Mouse (Mus musculus): ENCODE data around the gene Cd151. TPM values are rescaled to one million over a fixed set of nuclear protein-coding genes. Genes with fewer than 3 reads are reported as not detected.

Gene Cd151
- total RNA-seq, 2 experiments from 2014 or later: 30.7 to 31.4 TPM

DNA sequence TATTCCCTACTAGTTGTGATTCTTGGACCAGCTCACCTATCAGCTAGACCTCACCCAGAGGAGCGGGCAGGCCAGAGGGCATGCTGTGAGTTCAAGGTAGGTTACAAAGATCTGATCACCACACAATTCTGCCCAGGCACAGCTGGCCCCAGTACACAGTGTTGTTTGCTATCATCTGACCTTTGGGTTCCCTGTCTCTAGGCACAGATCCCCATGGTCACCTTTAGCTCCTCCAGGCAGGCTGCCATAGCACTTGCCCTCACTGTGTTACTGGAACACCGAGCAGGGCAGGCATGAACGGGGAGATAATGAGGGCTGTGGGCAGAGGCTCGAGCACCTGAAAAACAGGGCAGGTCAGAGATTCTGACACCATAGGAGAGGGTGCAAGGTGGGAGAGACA lies 50.4 kb downstream of the Cd151 start:
- intact Hi-C loops (cut with DNase I): no loop called here
- Histone ChIP-seq H3K4me3 (no peak overlapping the region), H3K27ac (no peak overlapping the region)
- no peak for TF ChIP-seq CTCF (IDR thresholded peaks at IDR 0.05)
- DNase-seq (ENCODE audit: extremely low spot score in 1 of 2, low spot score in 2 of 2): no peak

DNA sequence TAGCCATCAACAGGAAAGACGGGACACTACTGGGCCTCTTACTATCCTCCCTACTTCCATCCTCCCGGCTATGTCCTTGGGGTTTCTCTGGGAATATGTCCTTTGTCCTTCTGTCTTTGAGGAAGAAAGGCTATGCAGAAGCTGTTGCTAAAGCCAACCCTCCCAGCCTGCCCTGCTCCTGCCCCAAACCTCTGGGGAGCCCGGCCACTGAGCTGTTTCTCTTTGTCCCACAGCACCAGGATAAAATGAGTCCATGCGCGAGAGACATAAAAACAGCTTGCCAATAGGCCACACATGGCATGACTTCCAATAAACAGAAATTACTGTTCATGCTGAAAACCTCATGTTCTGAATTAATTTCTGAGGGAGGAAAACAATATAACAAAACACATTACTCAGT lies 51.1 kb downstream of the Cd151 start:
- no peak for TF ChIP-seq CTCF (IDR thresholded peaks at IDR 0.05)
- Histone ChIP-seq H3K4me3 (no peak overlapping the region), H3K27ac (no peak overlapping the region)
- DNase-seq (ENCODE audit: extremely low spot score in 1 of 2, low spot score in 2 of 2): no peak
- intact Hi-C loops (cut with DNase I): no loop called here

DNA sequence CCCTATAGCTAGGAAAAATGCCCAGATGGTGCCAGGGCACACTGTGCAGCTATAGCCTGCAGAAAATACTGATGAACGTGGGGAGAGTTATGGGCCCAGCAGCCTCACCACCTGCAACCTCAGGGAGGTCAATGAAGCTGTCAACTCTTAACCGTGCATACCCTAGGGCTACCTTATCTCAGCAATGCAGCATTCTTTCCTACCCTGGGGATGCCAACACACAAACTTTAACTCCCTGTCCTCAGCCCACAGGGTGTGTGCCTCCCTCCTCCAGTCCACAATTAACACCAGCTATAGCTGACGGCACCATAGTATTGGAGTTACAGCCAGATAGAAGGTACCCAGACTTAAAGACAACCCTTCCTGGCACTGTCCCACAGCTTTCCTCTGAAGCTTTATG lies 51.7 kb downstream of the Cd151 start:
- H3K27ac ChIP-seq: no peak overlapping the region
- TF ChIP-seq CTCF (IDR thresholded peaks at IDR 0.05): no peak
- H3K4me3 ChIP-seq: no peak overlapping the region
- intact Hi-C loops (cut with DNase I): no loop called here
- DNase-seq (ENCODE audit: extremely low spot score in 1 of 2, low spot score in 2 of 2): no peak

DNA sequence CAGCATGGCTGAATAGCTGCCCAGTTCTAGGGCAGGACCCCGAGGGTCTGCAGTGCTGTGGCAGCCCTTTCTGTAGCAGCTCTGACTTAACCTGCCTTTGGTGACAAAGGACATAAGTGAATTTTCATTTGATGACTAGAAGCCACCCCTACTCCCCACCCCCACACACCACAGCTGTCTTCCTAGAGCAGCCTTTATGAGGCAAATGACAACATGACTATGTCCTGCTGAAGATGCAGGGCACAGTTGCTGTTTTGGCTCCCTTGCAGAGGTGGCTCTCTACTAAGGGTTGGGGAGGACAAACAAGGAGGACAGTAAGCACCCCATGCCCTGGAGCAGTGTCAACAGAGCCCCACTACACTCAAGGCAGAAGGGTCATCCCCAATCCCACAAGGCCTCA lies 52.6 kb downstream of the Cd151 start:
- no peak for TF ChIP-seq CTCF (IDR thresholded peaks at IDR 0.05)
- Histone ChIP-seq H3K27ac (no peak overlapping the region), H3K4me3 (no peak overlapping the region)
- intact Hi-C loops (cut with DNase I): no loop called here
- no peak for DNase-seq (ENCODE audit: extremely low spot score in 1 of 2, low spot score in 2 of 2)

Other genes with a start within 250 kb of the Cd151 start
- 10 to 100 TPM; 70.5 to 77.2 TPM for gene Phrf1, start 238.6 kb upstream of the Cd151 start, total RNA-seq (2021)
- 1 to 10 TPM in 1 of 2 experiments, under 1 TPM in 1; 0.59 to 1.2 TPM for gene Irf7, start 200.9 kb upstream of the Cd151 start, total RNA-seq (2021)
- gene Cdhr5, start 190.6 kb upstream of the Cd151 start, total RNA-seq (2021): not detected
- not detected for gene Sct, start 188.3 kb upstream of the Cd151 start, total RNA-seq (2021)
- under 1 TPM; 0.27 to 0.44 TPM for gene Drd4, start 175.4 kb upstream of the Cd151 start, total RNA-seq (2021)
- 10 to 100 TPM; 63.1 to 63.8 TPM for gene Deaf1, start 139.7 kb upstream of the Cd151 start, total RNA-seq (2021)
- 10 to 100 TPM; 33.3 to 34.9 TPM for gene Tmem80, start 139.7 kb upstream of the Cd151 start, total RNA-seq (2021)
- gene Eps8l2, start 128.5 kb upstream of the Cd151 start, total RNA-seq (2021): 1 to 10 TPM; 3.6 to 5.3 TPM
- 10 to 100 TPM; 87.5 to 90.9 TPM for gene Taldo1, start 75.2 kb upstream of the Cd151 start, total RNA-seq (2021)
- gene Gatd1, start 53.3 kb upstream of the Cd151 start, total RNA-seq (2021): 10 to 100 TPM; 38.9 to 46.5 TPM
- gene Cend1, start 37.9 kb upstream of the Cd151 start, total RNA-seq (2021): 100 to 1,000 TPM; 279 to 288 TPM
- gene Slc25a22, start 29.5 kb upstream of the Cd151 start, total RNA-seq (2021): 100 to 1,000 TPM; 253 to 262 TPM
- gene Pidd1, start 23.4 kb upstream of the Cd151 start, total RNA-seq (2021): 1 to 10 TPM in 1 of 2 experiments, under 1 TPM in 1; 0.93 to 1.2 TPM
- gene Rplp2, start 20.0 kb upstream of the Cd151 start, total RNA-seq (2021): 100 to 1,000 TPM; 552 to 567 TPM
- 10 to 100 TPM; 26.0 to 31.7 TPM for gene Pnpla2, start 12.2 kb upstream of the Cd151 start, total RNA-seq (2021)
- gene Cracr2b, start 6.3 kb upstream of the Cd151 start, total RNA-seq (2021): 1 to 10 TPM; 3.7 to 5.1 TPM
- gene Polr2l, start 7.7 kb downstream of the Cd151 start, total RNA-seq (2021): 10 to 100 TPM; 38.4 to 42.3 TPM
- gene Tspan4, start 7.8 kb downstream of the Cd151 start, total RNA-seq (2021): 10 to 100 TPM; 13.7 to 14.4 TPM
- 10 to 100 TPM; 59.2 to 72.0 TPM for gene Chid1, start 72.5 kb downstream of the Cd151 start, total RNA-seq (2021)
- gene Ap2a2, start 94.8 kb downstream of the Cd151 start, total RNA-seq (2021): 100 to 1,000 TPM; 191 to 201 TPM
- gene Muc6, start 187.9 kb downstream of the Cd151 start, total RNA-seq (2021): not detected
- gene Muc2, start 222.9 kb downstream of the Cd151 start, total RNA-seq (2021): under 1 TPM; 0.61 to 0.65 TPM